Mouse (Mus musculus): ENCODE results near the gene Gpr155.

Gene Gpr155

GRCm38 (mm10) chr2:73319218-73319617, 67.2 kb downstream of the Gpr155 start:
- no peak for DNase-seq (ENCODE audit: low spot score in 2 of 2)

GRCm38 (mm10) chr2:73317426-73317825, 68.9 kb downstream of the Gpr155 start:
- DNase-seq (ENCODE audit: low spot score in 2 of 2) = no peak

- no peak for DNase-seq (ENCODE audit: low spot score in 2 of 2)
Measured at GRCm38 (mm10) chr2:73314311-73314710, 72.1 kb downstream of the Gpr155 start.

GRCm38 (mm10) chr2:73313117-73313501, 73.3 kb downstream of the Gpr155 start:
- peak in 1 of 2 experiments; percentile 26 for DNase-seq (ENCODE audit: low spot score in 2 of 2)

GRCm38 (mm10) chr2:73312152-73313116, 73.9 kb downstream of the Gpr155 start, which contains the start of the genes Scrn3 and Cir1:
Gene Scrn3, plus strand, starts transcription at chr2:73312601.
Gene Cir1, minus strand, starts transcription at chr2:73312701.
- peak; percentile 93 to 94 for DNase-seq (ENCODE audit: low spot score in 2 of 2)

GRCm38 (mm10) chr2:73306006-73306405, 80.4 kb downstream of the Gpr155 start:
- DNase-seq (ENCODE audit: low spot score in 2 of 2) = no peak

- DNase-seq (ENCODE audit: low spot score in 2 of 2) = no peak
Measured at GRCm38 (mm10) chr2:73304506-73304905, 81.9 kb downstream of the Gpr155 start.

GRCm38 (mm10) chr2:73302722-73303121, 83.7 kb downstream of the Gpr155 start:
- no peak for DNase-seq (ENCODE audit: low spot score in 2 of 2)

- DNase-seq (ENCODE audit: low spot score in 2 of 2) = no peak
Measured at GRCm38 (mm10) chr2:73301979-73302378, 84.4 kb downstream of the Gpr155 start.

- DNase-seq (ENCODE audit: low spot score in 2 of 2) = no peak
Measured at GRCm38 (mm10) chr2:73298841-73299240, 87.5 kb downstream of the Gpr155 start.

GRCm38 (mm10) chr2:73298154-73298553, 88.2 kb downstream of the Gpr155 start:
- DNase-seq (ENCODE audit: low spot score in 2 of 2) = no peak

- no peak for DNase-seq (ENCODE audit: low spot score in 2 of 2)
Measured at GRCm38 (mm10) chr2:73295023-73295422, 91.3 kb downstream of the Gpr155 start.
